Mouse (Mus musculus) C2C12 (cell line): ENCODE measurements around the gene Gm3250.

Experiments
- CEBPB ChIP-seq: IDR thresholded peaks from one replicate; pipeline ENCODE4 v1.6.1; 2011; ENCODE audit warnings: low read depth, mild to moderate bottlenecking, control low read depth, moderate library complexity
- CTCF ChIP-seq: IDR thresholded peaks from one replicate; pipeline ENCODE4 v1.5.1; 2011; ENCODE audit not compliant: control insufficient read depth, insufficient read depth, insufficient read length
- FOSL1 ChIP-seq: IDR thresholded peaks from one replicate; pipeline ENCODE4 v1.8.0; 2011; ENCODE audit warnings: mild to moderate bottlenecking, low read length; ENCODE audit not compliant: poor library complexity, insufficient read depth, severe bottlenecking
- MAX ChIP-seq: IDR thresholded peaks from one replicate; pipeline ENCODE4 v1.6.1; 2011; ENCODE audit warnings: mild to moderate bottlenecking, control low read depth
- MYOD1 ChIP-seq: IDR thresholded peaks from one replicate; pipeline ENCODE4 v1.6.1; 2011; ENCODE audit warnings: low read depth; ENCODE audit not compliant: control insufficient read depth, insufficient read length
- USF1 ChIP-seq: IDR thresholded peaks from one replicate; pipeline ENCODE4 v1.6.1; 2011; ENCODE audit warnings: low read depth, mild to moderate bottlenecking, control low read depth, moderate library complexity

DNA sequence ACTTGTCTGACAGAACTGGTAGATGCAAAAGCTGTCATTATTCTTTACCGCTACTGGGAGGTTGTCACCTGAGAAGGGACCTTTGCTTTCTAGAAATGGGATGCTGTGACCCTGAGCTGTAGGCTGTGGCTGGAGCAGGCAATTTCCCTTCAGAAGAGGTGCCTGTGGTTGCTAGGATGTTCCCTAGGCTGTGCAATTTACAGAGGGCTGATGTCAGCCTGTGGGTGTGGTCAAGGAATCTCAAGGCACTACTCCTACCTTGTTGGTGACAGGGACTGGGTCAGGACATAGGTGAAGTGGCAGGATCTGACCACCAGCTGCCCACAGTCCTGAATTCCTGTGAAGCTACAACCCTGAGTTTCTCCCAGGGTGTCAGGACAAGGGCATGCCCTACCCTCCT is 12.6 kb downstream of the Gm3250 start:
- TF ChIP-seq CTCF, result no peak
- no peak for TF ChIP-seq MAX
- no peak for TF ChIP-seq FOSL1
- TF ChIP-seq CEBPB, result no peak
- TF ChIP-seq USF1, result no peak
- TF ChIP-seq MYOD1, result no peak
